Mouse (Mus musculus) hindbrain, embryonic 13.5 days (tissue): ENCODE data around the gene Prkca. TPM values are rescaled to one million over a fixed set of nuclear protein-coding genes. Genes with fewer than 3 reads are reported as not detected.

Experiments
- ATAC-seq: fragments of 200-750 bp; cut with Nextera tagmentation; 2 replicates; pipeline ENCODE4 v1.8.0; 2017; ENCODE audit warnings: moderate TSS enrichment; ENCODE audit not compliant: low FRiP score
- H3K27ac ChIP-seq: fragments of 300-500 bp; sonication (generic); 2 replicates; pipeline ENCODE4 v1.5.1; 2015; ENCODE audit warnings: inconsistent platforms, mild to moderate bottlenecking, moderate library complexity
- H3K27me3 ChIP-seq: fragments of 300-500 bp; sonication (generic); 2 replicates; pipeline ENCODE4 v1.6.1; 2015; ENCODE audit warnings: mild to moderate bottlenecking, inconsistent platforms
- H3K36me3 ChIP-seq: fragments of 300-500 bp; sonication (generic); 2 replicates; pipeline ENCODE4 v1.6.1; 2015; ENCODE audit warnings: mild to moderate bottlenecking, inconsistent platforms
- H3K4me1 ChIP-seq: fragments of 300-500 bp; sonication (generic); replicated peaks from 2 replicates; pipeline ENCODE4 v1.6.1; 2015; ENCODE audit warnings: inconsistent platforms
- H3K4me2 ChIP-seq: fragments of 300-500 bp; sonication (generic); 2 replicates; pipeline ENCODE4 v1.6.1; 2015; ENCODE audit warnings: inconsistent platforms, mild to moderate bottlenecking, moderate library complexity
- H3K4me3 ChIP-seq: fragments of 300-500 bp; sonication (generic); 2 replicates; pipeline ENCODE4 v1.5.1; 2015; ENCODE audit warnings: mild to moderate bottlenecking, inconsistent platforms
- H3K9ac ChIP-seq: fragments of 300-500 bp; sonication (generic); 2 replicates; pipeline ENCODE4 v1.6.1; 2015; ENCODE audit warnings: mild to moderate bottlenecking, inconsistent platforms
- H3K9me3 ChIP-seq: fragments of 300-500 bp; sonication (generic); 2 replicates; pipeline ENCODE4 v1.6.1; 2016; ENCODE audit warnings: inconsistent platforms
- WGBS: fragments of 180-500 bp; shearing (Covaris S2); methylation state at CpG from one replicate; pipeline ENCODE4 v1.1.7; 2015; 5-methylcytosine and 5-hydroxymethylcytosine counted together
- polyA plus RNA-seq: library from polyadenylated mRNA; unstranded; fragments of >200 nt; fragmentation: Nextera tagmentation; extraction: Ambion mirVana; gene quantifications from 2 replicates; pipeline ENCODE4 v1.2.1, GENCODE M21; 2015

The Prkca gene
- polyA plus RNA-seq, 1 experiment from 2014 or later = 7.7 TPM

GRCm38 (mm10) chr11:107982225-107982896 lies 361.4 kb downstream of the Prkca start:
- peak; percentile 73 for ATAC-seq
- Histone ChIP-seq H3K27me3 (peaks cover 2% of the 10 kb centered on the region; the same call in 1 of the 2 replicates), H3K4me1 (peaks cover 43% of the 10 kb centered on the region), H3K27ac (no peak overlapping the region), H3K4me2 (peak overlapping the region; percentile 16; the same call in 1 of the 2 replicates), H3K36me3 (peaks cover 8% of the 10 kb centered on the region; the same call in 1 of the 2 replicates), H3K9ac (peak overlapping the region; percentile 20; the same call in 1 of the 2 replicates), H3K4me3 (no peak overlapping the region), H3K9me3 (no peaks in the 10 kb centered on the region)
- 16% methylated on average over 16 of the region's 16 CpGs for WGBS

- Histone ChIP-seq H3K36me3 (peaks cover 21% of the 10 kb centered on the region), H3K9me3 (no peaks in the 10 kb centered on the region), H3K4me1 (peaks cover 36% of the 10 kb centered on the region), H3K27ac (peak overlapping the region; percentile 58), H3K4me3 (no peak overlapping the region), H3K9ac (peak overlapping the region; percentile 55; the same call in 1 of the 2 replicates), H3K27me3 (peaks cover 2% of the 10 kb centered on the region; the same call in 1 of the 2 replicates), H3K4me2 (0 out of 2 replicates have a peak overlapping the region, but pooled peaks have one; percentile 2)
- WGBS = 19% methylated on average over 22 of the region's 22 CpGs
- ATAC-seq = no peak
These were observed 364.1 kb downstream of the Prkca start for GRCm38 (mm10) chr11:107979497-107980174.

- Histone ChIP-seq H3K4me1 (peaks cover 44% of the 10 kb centered on the region), H3K4me3 (no peak overlapping the region), H3K27ac (peak overlapping the region; percentile 72), H3K9me3 (no peaks in the 10 kb centered on the region), H3K4me2 (no peak overlapping the region), H3K36me3 (peaks cover 4% of the 10 kb centered on the region), H3K27me3 (no peaks in the 10 kb centered on the region), H3K9ac (no peak overlapping the region)
- no peak for ATAC-seq
- 41% methylated on average over 10 of the region's 10 CpGs for WGBS
These were observed 373.8 kb downstream of the Prkca start for GRCm38 (mm10) chr11:107969943-107970342.

GRCm38 (mm10) chr11:107968147-107968546 lies 375.6 kb downstream of the Prkca start:
- peaks cover 44% of the 10 kb centered on the region for H3K4me1 ChIP-seq
- 63% methylated on average over 13 of the region's 13 CpGs for WGBS
- no peaks in the 10 kb centered on the region for H3K9me3 ChIP-seq
- H3K27me3 ChIP-seq = no peaks in the 10 kb centered on the region
- no peak overlapping the region for H3K4me2 ChIP-seq
- no peaks in the 10 kb centered on the region for H3K36me3 ChIP-seq
- H3K4me3 ChIP-seq = no peak overlapping the region
- no peak overlapping the region for H3K27ac ChIP-seq
- no peak for ATAC-seq
- no peak overlapping the region for H3K9ac ChIP-seq

GRCm38 (mm10) chr11:107966229-107966628 lies 377.5 kb downstream of the Prkca start:
- Histone ChIP-seq H3K27me3 (no peaks in the 10 kb centered on the region), H3K9ac (no peak overlapping the region), H3K4me2 (no peak overlapping the region), H3K9me3 (no peaks in the 10 kb centered on the region), H3K4me3 (no peak overlapping the region), H3K36me3 (no peaks in the 10 kb centered on the region), H3K27ac (no peak overlapping the region), H3K4me1 (peaks cover 44% of the 10 kb centered on the region)
- WGBS = 85% methylated on average over 4 of the region's 4 CpGs
- no peak for ATAC-seq

GRCm38 (mm10) chr11:107965449-107965848 lies 378.3 kb downstream of the Prkca start:
- H3K9ac ChIP-seq = no peak overlapping the region
- H3K4me1 ChIP-seq = peaks cover 40% of the 10 kb centered on the region
- peaks cover 3% of the 10 kb centered on the region; the same call in 1 of the 2 replicates for H3K36me3 ChIP-seq
- peak; percentile 50 for ATAC-seq
- no peaks in the 10 kb centered on the region for H3K9me3 ChIP-seq
- no peak overlapping the region for H3K4me3 ChIP-seq
- no peaks in the 10 kb centered on the region for H3K27me3 ChIP-seq
- 58% methylated on average over 7 of the region's 7 CpGs for WGBS
- no peak overlapping the region for H3K27ac ChIP-seq
- H3K4me2 ChIP-seq = no peak overlapping the region

- Histone ChIP-seq H3K4me2 (no peak overlapping the region), H3K4me1 (peaks cover 25% of the 10 kb centered on the region), H3K9me3 (peaks cover 3% of the 10 kb centered on the region; the same call in 1 of the 2 replicates), H3K27ac (peak overlapping the region; percentile 69), H3K36me3 (peaks cover 17% of the 10 kb centered on the region; the same call in 1 of the 2 replicates), H3K4me3 (no peak overlapping the region), H3K27me3 (no peaks in the 10 kb centered on the region), H3K9ac (no peak overlapping the region)
- peak; percentile 28; the same call in 1 of the 2 replicates for ATAC-seq
- WGBS = 63% methylated on average over 13 of the region's 13 CpGs
These were observed 386.0 kb downstream of the Prkca start for GRCm38 (mm10) chr11:107957566-107958350.

GRCm38 (mm10) chr11:107955191-107956062 lies 388.3 kb downstream of the Prkca start:
- Histone ChIP-seq H3K9me3 (peaks cover 3% of the 10 kb centered on the region; the same call in 1 of the 2 replicates), H3K9ac (no peak overlapping the region), H3K27ac (no peak overlapping the region), H3K4me2 (no peak overlapping the region), H3K4me3 (no peak overlapping the region), H3K4me1 (peaks cover 25% of the 10 kb centered on the region), H3K27me3 (no peaks in the 10 kb centered on the region), H3K36me3 (peaks cover 23% of the 10 kb centered on the region; the same call in 1 of the 2 replicates)
- ATAC-seq = no peak
- WGBS = 86% methylated on average over 10 of the region's 10 CpGs

GRCm38 (mm10) chr11:107951431-107951830 lies 392.3 kb downstream of the Prkca start:
- Histone ChIP-seq H3K4me2 (no peak overlapping the region), H3K4me1 (peaks cover 12% of the 10 kb centered on the region), H3K9ac (no peak overlapping the region), H3K9me3 (no peaks in the 10 kb centered on the region), H3K27ac (no peak overlapping the region), H3K27me3 (no peaks in the 10 kb centered on the region), H3K36me3 (peaks cover 12% of the 10 kb centered on the region; the same call in 1 of the 2 replicates), H3K4me3 (no peak overlapping the region)
- 85% methylated on average over 11 of the region's 11 CpGs for WGBS
- ATAC-seq = no peak

- no peak for ATAC-seq
- H3K4me3 ChIP-seq = no peak overlapping the region
- WGBS = over 99% methylated on average over 4 of the region's 4 CpGs
These were observed 393.1 kb downstream of the Prkca start for GRCm38 (mm10) chr11:107950658-107951057.

GRCm38 (mm10) chr11:107950211-107950610 lies 393.5 kb downstream of the Prkca start:
- Histone ChIP-seq H3K4me1 (peaks cover 5% of the 10 kb centered on the region), H3K4me3 (no peak overlapping the region), H3K27me3 (no peaks in the 10 kb centered on the region), H3K36me3 (peaks cover 13% of the 10 kb centered on the region), H3K9me3 (no peaks in the 10 kb centered on the region), H3K27ac (no peak overlapping the region), H3K9ac (no peak overlapping the region), H3K4me2 (no peak overlapping the region)
- ATAC-seq = no peak
- 81% methylated on average over 9 of the region's 9 CpGs for WGBS

More at GRCm38 (mm10) chr11:107950658-107951057, 393.1 kb downstream of the Prkca start:
- Histone ChIP-seq H3K27ac (no peak overlapping the region), H3K9me3 (no peaks in the 10 kb centered on the region), H3K36me3 (peaks cover 12% of the 10 kb centered on the region; the same call in 1 of the 2 replicates), H3K4me2 (no peak overlapping the region), H3K4me1 (peaks cover 10% of the 10 kb centered on the region), H3K9ac (no peak overlapping the region), H3K27me3 (no peaks in the 10 kb centered on the region)
